Mouse (Mus musculus) ES-Bruce4 (cell line): ENCODE measurements around the gene Mcrip2.

Experiments
- CTCF ChIP-seq: IDR thresholded peaks from one replicate; pipeline ENCODE4 v1.8.1; 2011; ENCODE audit warnings: low read depth, low read length
- POLR2A ChIP-seq: IDR thresholded peaks from one replicate; pipeline ENCODE4 v1.8.1; 2011; ENCODE audit warnings: low read length; ENCODE audit not compliant: insufficient read depth

GRCm38 (mm10) chr17:25877025-25877424, 8.5 kb upstream of the Mcrip2 start:
- no peak for TF ChIP-seq POLR2A
- TF ChIP-seq CTCF = no peak
